Mouse (Mus musculus): ENCODE measurements around the gene Rnh1. TPM values are rescaled to one million over a fixed set of nuclear protein-coding genes. Genes with fewer than 3 reads are reported as not detected.

The Rnh1 gene
- total RNA-seq, 2 experiments from 2014 or later = 265 to 371 TPM

GRCm38 (mm10) chr7:141168518-141168953 is 4.1 kb downstream of the Rnh1 start:
- DNase-seq = peak; percentile 85 to 88

GRCm38 (mm10) chr7:141167901-141168517 is 4.6 kb downstream of the Rnh1 start:
- DNase-seq = peak; percentile 79 to 83

- peak; percentile 68 to 72 for DNase-seq
These were observed 7.8 kb downstream of the Rnh1 start for GRCm38 (mm10) chr7:141164850-141165249.

GRCm38 (mm10) chr7:141164397-141164796 is 8.3 kb downstream of the Rnh1 start:
- DNase-seq = no peak

- no peak for DNase-seq
These were observed 17.3 kb downstream of the Rnh1 start for GRCm38 (mm10) chr7:141155362-141155761.

- no peak for DNase-seq
These were observed 24.0 kb downstream of the Rnh1 start for GRCm38 (mm10) chr7:141148639-141149038.

- DNase-seq = no peak
These were observed 25.6 kb downstream of the Rnh1 start for GRCm38 (mm10) chr7:141147044-141147443.

GRCm38 (mm10) chr7:141146043-141146595 is 26.5 kb downstream of the Rnh1 start:
- DNase-seq = no peak

GRCm38 (mm10) chr7:141145403-141145802 is 27.3 kb downstream of the Rnh1 start:
- DNase-seq = no peak

GRCm38 (mm10) chr7:141144650-141145049 is 28.0 kb downstream of the Rnh1 start:
- no peak for DNase-seq

GRCm38 (mm10) chr7:141143861-141144260 is 28.8 kb downstream of the Rnh1 start:
- DNase-seq = peak; percentile 30 to 55

GRCm38 (mm10) chr7:141143112-141143511 is 29.5 kb downstream of the Rnh1 start:
- DNase-seq = peak; percentile 59 to 75

GRCm38 (mm10) chr7:141141326-141141725 is 31.3 kb downstream of the Rnh1 start:
- DNase-seq = no peak

- no peak for DNase-seq
These were observed 40.5 kb downstream of the Rnh1 start for GRCm38 (mm10) chr7:141131904-141132755.

- DNase-seq = peak; percentile 94 to 96
These were observed 41.4 kb downstream of the Rnh1 start for GRCm38 (mm10) chr7:141131024-141131820.

GRCm38 (mm10) chr7:141123517-141123856 is 49.2 kb downstream of the Rnh1 start:
- DNase-seq = no peak

GRCm38 (mm10) chr7:141122689-141123516 is 49.8 kb downstream of the Rnh1 start:
- DNase-seq = peak; percentile 96 to 98

GRCm38 (mm10) chr7:141122245-141122644 is 50.4 kb downstream of the Rnh1 start, which contains the start of gene Ptdss2:
Gene Ptdss2 (plus strand): TSS chr7:141122382.
- peak; percentile 61 to 65 for DNase-seq

GRCm38 (mm10) chr7:141121051-141121531 is 51.6 kb downstream of the Rnh1 start:
- peak; percentile 8 to 49 for DNase-seq

- DNase-seq = no peak
These were observed 52.1 kb downstream of the Rnh1 start for GRCm38 (mm10) chr7:141120605-141121004.

GRCm38 (mm10) chr7:141119487-141119886 is 53.2 kb downstream of the Rnh1 start:
- DNase-seq = no peak

All from adrenal gland, postnatal 36 days (tissue).